Mouse (Mus musculus) frontal cortex, adult 2 months (tissue): ENCODE measurements around the gene Cst13. TPM values are rescaled to one million over a fixed set of nuclear protein-coding genes. Genes with fewer than 3 reads are reported as not detected.
A peak's percentile ranks its signal among the peaks of the same experiment; 100 is the strongest.
"Not testable (repeated sequence)": the region's sequence is repeated elsewhere in the genome, so short reads cannot be mapped to it uniquely, and the experiment has no call there.

ENCODE experiments used
- DNase-seq, 2 experiments: peaks; one replicate each; pipeline ENCODE4 v3.0.0; 2022; ENCODE audit warnings: low spot score in 1 of 2; ENCODE audit errors: extremely low spot score in 1 of 2
- polyA plus RNA-seq: library from polyadenylated mRNA; depleted of rRNA; stranded (reverse); fragments of >200 nt; gene quantifications from 2 replicates; pipeline ENCODE4 v1.2.3, GENCODE M21; 2012; rRNA removed

Gene Cst13
- polyA plus RNA-seq = not detected in 2 replicates

DNA sequence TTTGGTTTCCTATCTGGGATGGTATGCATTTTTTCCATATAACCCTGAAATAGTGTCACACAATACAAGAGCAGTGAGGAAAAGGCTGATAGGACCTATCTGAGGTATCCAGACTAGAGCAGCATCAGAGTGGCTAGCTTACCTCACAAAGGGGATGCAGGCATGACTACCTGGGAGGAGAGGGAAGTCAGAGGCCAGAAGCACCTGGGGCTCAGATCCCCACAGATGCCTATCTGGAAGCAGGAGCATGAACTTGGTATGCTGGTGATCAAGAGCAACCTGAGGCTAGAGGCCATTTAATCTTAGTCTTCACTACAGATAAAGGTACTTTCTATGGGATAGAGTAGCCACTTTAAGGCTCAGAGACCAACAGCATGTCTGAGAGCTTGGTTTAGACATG, at the start of gene Cst13:
TSS of gene Cst13 (plus strand) at position 173 of the 400 bp plus-strand sequence.
- DNase-seq = no peak

DNA sequence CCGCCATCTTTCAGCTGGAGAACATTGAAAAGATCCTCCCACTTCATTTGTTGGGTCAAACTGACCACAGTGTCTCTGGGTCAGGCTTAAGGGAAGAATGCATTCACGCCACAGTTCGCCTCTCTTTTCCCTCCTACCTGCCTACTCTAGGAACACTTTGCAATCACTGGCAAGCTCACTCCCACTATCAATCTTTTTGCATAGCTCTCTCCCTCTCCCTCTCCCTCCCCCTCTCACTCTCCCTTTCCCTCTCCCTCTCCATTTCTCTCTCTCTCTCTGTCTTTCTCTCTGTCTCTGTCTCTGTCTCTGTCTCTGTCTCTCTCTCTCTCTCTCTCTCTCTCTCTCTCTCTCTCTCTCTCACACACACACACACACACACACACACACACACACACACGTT, 48.5 kb upstream of the Cst13 start, which contains the start of gene Cst11:
TSS of gene Cst11 (minus strand) at position 101 of the 400 bp plus-strand sequence.
- DNase-seq = not testable (repeated sequence)

DNA sequence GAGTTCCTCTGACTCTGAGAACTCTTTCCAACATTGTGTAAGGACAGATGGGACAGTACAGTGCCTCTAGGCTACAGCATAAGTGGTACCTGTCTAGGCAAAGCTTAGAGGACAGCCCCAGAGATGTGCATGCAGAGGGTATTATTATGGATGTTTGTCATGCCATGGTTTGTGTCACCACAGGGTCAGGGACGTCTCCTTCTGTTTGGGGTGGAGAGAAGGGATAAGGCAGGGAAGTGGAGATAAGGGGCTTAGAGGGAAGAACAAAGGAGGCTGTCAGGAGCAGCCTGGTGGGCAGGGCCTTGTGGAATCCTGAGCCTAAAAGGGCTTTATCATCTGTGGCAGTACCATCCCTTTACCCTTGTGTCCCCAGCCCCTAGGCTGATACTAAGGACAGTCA, 38.2 kb upstream of the Cst13 start, which contains the start of gene 8030411F24Rik:
TSS of gene 8030411F24Rik (plus strand) at position 301 of the 400 bp plus-strand sequence.
- DNase-seq = no peak

DNA sequence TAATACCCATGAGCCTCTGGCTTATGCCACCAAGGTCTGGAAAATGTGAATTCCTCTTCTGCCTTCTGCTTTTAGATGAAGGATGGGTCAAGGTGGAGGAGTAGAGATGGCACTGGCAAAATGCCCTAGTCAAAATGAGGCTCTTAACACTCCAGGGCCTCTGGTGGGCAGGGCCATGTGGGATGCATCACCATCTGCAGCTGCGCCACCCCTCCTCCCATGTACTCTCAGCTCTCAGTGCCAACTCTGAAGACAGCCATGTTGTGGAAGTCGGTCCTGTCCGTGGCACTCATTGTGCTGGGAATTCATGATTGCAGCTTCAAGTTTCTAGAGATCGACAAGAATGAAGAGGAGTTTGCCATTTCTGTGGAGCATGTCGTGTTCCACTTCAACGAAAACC, 30.7 kb upstream of the Cst13 start, which contains the start of gene Cst12:
TSS of gene Cst12 (plus strand) at position 220 of the 400 bp plus-strand sequence.
- DNase-seq = peak; percentile 7 to 11

DNA sequence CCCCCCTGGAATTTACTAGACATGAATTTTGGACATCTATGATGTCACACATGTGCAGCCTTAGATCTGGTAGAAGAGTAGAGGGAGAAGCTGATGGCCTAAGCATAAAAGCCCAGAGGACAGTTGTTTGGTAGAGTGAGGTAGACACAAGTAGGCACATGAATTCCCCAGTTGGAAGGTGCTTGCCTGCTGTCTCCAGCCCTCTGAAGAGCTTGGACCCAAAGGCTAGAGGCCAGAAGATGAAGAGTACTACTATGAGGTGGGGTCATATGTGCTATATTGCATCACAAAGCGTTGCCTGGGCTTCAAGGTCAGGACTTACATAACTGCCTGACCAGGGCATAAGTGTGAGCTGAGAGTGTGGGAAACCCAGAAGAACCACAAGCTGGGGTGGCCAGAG, 21.4 kb upstream of the Cst13 start, which contains the start of gene Cst8:
TSS of gene Cst8 (plus strand) at position 301 of the 400 bp plus-strand sequence.
- DNase-seq = no peak

DNA sequence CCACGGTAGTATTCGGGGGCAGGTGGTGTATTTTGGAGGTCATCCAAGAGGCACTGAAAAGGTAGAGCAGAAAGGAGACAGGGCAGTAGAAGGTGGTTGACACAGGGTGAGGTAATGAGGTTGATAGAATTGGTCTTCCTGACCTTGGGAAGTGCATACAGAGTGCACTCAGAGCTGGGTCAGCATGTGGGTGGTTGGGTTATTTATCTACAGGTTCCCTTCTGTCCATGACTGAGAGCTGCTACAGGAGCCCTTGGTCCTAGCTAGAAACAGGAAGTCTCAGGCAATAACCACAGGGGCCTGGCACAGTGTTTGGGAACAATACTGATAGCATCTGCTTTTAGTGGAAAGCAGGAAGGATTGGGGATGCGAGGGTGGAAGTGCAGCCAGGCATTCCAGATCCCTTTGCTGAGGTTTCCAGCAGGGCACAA, 18.4 kb upstream of the Cst13 start:
- no peak for DNase-seq

DNA sequence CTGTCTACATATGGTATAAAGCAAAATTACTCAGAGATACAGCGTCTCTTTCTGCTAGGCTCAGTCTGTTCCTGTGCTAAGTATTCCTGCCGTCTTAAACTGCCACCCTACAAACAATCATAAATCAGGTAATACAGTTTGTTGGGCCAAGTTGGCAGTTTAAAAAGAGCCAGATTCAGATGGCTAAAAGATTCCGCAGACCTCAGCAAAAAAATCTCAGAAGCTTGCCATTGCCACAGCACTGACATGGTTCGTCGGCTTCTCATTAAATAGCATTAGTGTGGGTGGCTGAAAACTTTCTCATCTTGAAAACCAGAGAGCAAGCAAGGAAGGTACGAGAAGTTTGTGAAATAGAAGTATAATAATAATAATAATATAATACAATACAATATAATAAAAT, 13.2 kb upstream of the Cst13 start:
- no peak for DNase-seq

DNA sequence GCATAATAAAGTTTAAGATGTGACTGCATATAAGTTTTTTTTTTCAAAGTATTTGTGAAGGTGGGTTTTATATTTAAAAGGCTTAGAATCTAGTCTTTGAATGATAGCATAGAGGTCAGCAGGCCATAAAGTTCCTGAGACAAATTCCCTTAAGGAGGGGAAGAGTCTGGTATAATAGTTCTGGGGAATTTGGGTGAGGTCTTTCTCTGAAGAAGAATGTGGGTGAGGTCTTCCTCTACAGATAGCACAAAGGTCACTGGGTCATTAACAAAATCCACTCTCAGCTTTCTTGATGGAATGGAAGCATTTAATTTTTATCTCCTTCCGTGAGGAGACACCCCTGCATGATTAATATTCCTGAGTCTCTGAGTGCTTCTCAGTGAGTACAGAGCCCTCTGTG, 6.1 kb downstream of the Cst13 start:
- no peak for DNase-seq

DNA sequence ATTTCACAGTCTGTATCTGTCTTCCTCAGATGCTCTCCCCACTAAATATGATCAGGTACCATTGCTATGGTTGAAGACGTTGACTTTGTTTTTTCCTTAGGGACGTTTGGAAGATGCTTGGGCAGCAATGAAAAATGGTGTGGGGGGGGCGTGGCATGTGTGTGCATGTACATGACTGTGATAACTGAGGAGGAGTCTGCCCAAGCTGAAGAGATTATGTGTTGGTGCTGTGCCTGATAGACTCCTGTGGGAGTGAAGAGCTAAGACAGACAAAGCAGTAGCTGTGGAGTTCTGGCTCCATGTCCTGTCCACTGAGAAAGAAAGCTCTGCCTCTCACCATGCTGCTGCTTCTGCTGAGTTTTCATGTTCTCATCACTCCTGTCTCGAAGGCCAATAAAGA, 15.0 kb downstream of the Cst13 start, which contains the start of gene Cst9:
TSS of gene Cst9 (plus strand) at position 236 of the 400 bp plus-strand sequence.
- no peak for DNase-seq

DNA sequence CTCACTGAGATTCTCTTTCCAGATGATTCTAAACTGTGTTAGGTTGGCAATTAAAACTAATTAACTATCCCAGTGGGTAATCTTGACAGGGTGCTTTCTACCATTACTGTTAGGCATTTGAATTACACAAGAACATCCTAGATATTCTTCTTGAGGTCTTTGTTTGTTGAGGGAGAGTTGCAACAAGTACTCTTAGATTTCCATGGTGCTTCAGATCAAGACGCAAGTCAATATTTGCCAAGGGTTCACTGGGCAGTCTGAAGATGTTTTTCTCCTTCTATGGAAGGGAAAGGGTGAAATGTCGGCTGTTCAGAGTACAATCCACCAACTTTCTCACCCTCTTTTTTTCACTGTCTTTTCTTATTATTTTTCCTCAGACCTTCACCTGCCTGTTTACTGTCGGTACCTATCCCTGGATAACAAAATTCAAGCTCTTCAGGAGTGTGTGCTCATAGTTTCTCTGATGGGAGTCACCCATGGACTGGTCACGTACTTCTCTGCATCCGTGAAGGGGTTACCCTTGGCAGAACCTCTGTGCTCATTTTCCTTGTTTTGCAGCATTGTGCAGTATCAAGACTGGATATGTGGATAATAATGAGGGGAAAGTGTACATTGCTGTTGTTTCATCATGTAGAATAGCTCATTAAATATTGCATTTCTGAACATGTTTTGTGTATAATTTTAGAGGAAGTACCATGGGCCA, 18.3 kb downstream of the Cst13 start:
- DNase-seq = no peak

DNA sequence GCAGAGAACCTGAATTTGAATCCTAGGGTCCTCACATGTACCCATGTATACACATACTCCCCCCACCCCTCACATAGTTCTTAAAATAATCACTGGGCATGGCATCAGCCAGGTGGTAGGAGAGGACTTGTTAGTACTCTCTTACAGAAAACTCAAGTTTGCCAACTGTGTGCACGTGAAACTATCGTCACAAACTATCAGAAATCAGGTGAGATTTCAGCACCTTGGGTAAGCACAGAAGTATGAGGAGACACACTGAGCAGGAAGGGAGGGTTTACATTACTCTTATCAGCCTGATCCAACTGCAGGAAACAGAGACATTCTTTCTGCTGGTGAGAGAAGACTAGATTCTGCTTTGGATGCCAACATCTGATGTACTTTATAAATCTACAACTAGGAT, 19.3 kb downstream of the Cst13 start:
- no peak for DNase-seq

DNA sequence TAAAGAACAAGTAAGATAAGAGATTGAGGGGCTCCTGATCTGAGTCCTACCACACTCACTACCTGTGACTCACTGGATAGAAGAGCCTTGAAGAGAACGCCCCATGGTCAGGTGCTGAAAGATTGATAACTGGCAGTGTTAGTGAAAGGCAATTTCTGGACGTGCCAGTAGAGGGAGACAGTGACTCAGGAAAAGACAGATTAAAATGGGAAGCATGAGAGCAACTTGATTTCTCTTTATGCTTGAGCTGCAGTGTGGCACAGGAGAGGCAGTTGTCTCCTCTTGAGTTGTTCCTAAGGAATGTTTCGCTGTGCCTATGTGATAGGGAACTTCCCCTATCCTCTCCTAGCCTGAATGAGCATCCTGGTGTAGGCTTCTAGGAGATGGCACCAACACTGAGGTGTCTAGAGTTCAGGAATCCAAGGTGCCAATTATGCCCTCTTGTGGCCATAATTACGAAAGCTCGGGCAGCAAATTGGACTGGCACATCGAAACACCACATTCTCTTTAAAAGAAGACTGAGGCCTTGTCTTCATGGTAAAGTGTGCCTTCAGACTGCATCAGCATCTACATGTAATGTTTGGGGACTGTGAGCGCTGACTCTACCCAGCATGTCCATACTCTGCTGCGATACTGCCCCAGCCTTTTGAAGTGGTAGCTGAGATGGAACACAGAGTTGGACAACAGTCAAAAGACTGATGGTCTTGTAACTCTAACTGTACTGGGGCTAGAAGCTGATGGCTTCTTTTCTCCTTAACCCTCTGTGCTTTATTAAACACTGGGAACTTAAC, 31.4 kb downstream of the Cst13 start:
- DNase-seq = peak; percentile 70 to 93

DNA sequence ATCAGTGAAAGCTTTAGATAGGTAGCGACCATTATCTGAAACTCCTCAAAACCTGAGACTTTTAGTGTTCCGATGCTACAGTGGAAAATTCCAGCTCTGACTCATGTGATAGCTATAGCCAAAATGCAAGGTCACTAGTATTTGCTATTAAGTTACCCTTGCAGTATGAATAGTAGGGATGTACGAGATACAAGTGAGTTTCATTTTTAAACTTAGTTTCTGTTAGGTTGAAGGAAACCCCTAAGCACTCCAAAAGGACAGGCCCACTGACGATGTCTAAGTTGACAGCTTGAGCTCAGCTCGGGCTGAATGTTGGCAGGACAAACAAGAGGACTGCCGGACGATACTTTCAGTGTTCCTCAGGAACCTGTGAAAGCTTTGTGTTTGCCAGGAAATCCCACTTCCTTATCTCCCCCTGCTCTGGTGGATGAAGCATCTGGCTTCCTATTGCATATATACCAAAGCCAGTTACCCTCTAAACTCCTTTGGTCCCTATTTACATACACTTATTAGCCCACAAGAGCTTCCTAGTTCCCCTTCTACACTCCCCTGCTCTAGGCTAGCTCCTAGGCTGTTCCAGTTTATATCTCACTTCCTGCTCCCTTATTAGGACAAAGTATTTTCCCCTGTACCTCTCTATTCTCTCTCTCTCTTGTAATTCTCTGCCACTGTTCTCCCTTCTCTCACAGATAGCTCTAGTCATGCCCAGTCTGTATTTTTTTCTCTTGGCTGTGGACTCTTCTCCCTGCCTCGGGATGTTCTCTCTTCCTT, 36.9 kb downstream of the Cst13 start:
- no peak for DNase-seq

DNA sequence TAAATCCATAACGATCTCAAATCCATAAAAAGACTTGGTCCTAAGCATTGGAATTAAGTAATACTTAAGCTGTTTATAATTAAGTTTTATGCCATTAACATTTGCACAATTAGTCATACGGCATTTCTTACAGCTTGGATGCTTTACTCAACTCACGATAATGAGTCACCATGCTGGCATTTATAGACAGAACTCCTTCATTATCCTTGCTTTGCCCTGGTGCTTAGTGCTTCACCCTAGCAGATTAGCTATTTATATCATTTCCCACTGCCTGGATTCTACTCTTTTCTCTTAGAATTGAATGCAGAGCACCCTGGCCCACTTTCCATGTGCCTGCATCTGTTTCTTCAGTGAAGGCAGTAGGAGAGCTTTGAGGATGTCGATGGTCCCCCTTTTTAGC, 37.6 kb downstream of the Cst13 start:
- DNase-seq = no peak

DNA sequence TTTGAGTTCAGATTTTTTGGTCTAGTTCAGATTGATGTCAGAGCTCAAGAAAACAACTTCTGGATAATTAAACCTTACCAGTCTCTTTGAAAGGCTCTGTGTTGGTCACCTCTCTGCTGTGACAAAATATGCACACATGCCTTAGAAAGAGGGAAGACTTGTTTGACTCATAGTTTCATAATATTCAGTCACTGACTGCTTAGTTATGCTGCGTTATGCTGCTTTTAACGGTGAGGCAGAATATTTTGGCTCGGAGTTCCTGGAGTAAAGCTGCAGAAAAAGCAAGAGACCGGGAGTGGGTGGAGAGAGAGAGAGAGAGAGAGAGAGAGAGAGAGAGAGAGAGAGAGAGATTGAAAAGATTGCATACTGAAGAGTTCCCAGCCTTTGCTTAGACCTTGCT, 41.1 kb downstream of the Cst13 start:
- DNase-seq = no peak

DNA sequence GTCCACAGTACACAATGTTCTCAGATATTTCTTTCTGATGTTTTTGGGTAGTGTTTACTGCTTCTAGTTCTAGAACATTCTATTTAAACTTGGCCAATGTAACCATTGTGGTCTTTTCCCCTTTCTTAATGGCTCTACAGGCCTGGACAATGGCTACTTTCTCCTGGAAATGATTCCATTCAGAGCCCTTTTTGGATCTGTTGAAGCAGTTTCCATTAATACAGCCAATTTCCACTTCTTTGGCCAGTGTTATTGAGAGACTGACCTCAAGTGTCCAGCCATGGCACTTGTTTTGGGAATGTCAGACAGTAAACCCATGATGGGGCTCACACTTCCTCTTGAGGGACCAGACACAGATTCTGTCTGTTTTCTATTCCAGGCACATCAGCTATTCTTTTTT, 41.8 kb downstream of the Cst13 start:
- DNase-seq = peak in 1 of 2 experiments; percentile 24

DNA sequence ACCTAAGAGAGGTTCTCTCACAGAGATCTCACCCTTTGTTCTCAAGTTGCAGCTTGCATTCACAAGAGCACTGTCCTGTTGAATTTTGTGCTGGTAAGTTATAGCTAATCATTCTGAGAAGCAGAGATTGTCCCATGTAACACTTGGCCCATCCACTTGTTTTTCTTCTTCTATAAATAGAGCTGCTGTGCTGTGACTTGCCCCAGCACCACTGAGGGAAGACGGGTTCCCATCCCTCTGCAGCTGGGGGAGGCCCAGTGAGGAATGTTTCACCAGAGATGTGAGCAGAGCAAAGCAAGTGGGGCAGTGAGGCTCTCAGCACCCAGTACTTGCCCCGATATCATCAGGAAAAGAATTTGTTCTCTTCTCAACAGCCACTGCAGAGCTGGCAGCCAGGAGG, 45.1 kb downstream of the Cst13 start, which contains the start of gene 9230104L09Rik:
TSS of gene 9230104L09Rik (minus strand) at position 73 of the 400 bp plus-strand sequence.
- no peak for DNase-seq

DNA sequence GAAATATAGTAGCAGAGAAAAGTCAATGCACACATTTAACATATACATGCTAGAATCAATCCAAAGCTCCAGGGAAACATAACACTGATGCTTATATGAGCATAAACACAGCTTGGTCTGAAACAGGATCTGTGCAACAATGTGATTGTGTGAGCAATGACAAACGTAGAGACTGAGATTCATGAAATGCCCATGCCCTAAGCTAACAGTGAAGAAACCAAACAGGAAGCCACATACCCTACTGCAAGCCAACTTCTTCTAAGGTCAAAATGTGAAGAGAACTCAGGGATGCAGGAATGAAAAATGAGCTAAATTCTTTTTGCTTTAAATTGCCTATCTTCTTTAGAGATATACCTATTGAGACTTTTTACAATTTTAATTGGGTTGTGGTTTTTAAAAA, 49.1 kb downstream of the Cst13 start:
- DNase-seq = no peak

DNA sequence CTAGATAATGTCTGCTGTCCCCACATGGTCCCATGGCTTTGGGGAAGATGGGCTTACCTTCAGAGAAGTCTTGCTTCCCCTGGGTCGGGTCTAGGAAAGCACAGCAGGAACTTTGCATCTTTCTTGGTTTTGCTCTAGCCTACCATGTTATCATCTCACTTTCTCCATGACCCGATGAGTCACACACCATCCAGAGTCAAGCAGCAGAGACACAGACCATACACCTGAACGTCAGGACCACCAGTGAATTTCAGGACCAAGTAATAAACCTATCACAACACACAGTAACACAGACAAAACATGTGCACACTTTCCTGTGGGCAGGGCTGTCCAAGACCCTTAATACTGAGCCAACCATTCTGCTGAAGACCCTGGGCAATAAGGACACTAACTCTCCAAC, 50.6 kb downstream of the Cst13 start:
- DNase-seq = no peak

DNA sequence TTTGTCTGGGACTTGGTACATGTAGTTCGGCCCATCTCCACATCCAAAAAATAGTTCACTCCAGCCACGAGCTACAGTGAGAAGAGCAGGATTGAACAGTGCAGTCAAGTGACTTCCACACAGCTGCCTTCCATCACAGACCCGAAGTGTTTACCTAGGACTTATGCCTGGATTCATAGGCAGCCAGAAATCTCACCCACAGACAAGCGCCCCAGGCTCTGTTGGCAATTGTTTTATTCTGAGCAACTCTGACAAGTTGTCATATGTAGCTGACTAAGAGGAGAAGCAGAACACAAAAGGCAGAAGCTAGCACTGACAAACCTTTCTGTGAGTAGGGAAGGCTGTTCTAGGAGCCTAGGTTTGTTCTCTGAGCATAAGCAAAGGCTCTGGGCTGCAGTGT, 53.0 kb downstream of the Cst13 start:
- DNase-seq = peak in 1 of 2 experiments; percentile 43

DNA sequence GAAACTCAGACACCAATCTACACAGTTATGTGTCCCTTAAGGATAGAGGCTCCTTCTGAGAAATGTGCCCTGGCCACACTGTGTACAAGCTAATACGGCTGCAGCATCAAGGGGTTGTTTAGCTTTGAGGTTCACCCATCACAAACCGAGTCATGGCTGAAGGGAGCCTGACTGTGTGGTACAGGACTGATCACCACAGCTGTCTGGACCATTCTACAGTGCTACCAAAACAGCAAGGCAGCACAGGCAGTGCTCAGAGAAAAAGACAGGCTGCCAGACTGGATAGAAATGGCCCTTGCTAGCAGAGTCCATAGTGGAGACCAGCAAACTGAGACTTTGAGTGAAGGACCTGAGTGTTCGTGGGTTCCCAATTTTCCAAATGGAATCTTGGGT, 54.3 kb downstream of the Cst13 start:
- no peak for DNase-seq
